Mouse (Mus musculus): ENCODE measurements at regions not wholly inside any gene's neighbourhood (a gene's known extent, or its start where the extent isn't known, plus 50 kb on each side); places are given as distances from the start of the nearest gene placed in this dataset.

GRCm38 (mm10) chr14:105572036-105572891 lies 313.9 kb downstream of the Ndfip2 start:
- DNase-seq (ENCODE audit: low spot score in 2 of 2) = no peak

GRCm38 (mm10) chr14:105570156-105570555 lies 311.8 kb downstream of the Ndfip2 start:
- no peak for DNase-seq (ENCODE audit: low spot score in 2 of 2)

- peak in 1 of 2 experiments; percentile 29 for DNase-seq (ENCODE audit: low spot score in 2 of 2)
Observed at GRCm38 (mm10) chr14:105565827-105566226, 307.5 kb downstream of the Ndfip2 start.

- no peak for DNase-seq (ENCODE audit: low spot score in 2 of 2)
Observed at GRCm38 (mm10) chr14:105562843-105563242, 304.5 kb downstream of the Ndfip2 start.

GRCm38 (mm10) chr14:105556813-105557212 lies 298.4 kb downstream of the Ndfip2 start:
- no peak for DNase-seq (ENCODE audit: low spot score in 2 of 2)

- no peak for DNase-seq (ENCODE audit: low spot score in 2 of 2)
Observed at GRCm38 (mm10) chr14:105544066-105544465, 285.7 kb downstream of the Ndfip2 start.

GRCm38 (mm10) chr14:105542486-105543145 lies 284.2 kb downstream of the Ndfip2 start:
- no peak for DNase-seq (ENCODE audit: low spot score in 2 of 2)

GRCm38 (mm10) chr14:105542090-105542485 lies 283.7 kb downstream of the Ndfip2 start:
- no peak for DNase-seq (ENCODE audit: low spot score in 2 of 2)

- DNase-seq (ENCODE audit: low spot score in 2 of 2) = no peak
Observed at GRCm38 (mm10) chr14:105532168-105532745, 273.9 kb downstream of the Ndfip2 start.

GRCm38 (mm10) chr14:105528107-105528506 lies 269.7 kb downstream of the Ndfip2 start:
- DNase-seq (ENCODE audit: low spot score in 2 of 2) = no peak

GRCm38 (mm10) chr14:105523849-105524248 lies 265.5 kb downstream of the Ndfip2 start:
- DNase-seq (ENCODE audit: low spot score in 2 of 2) = no peak

GRCm38 (mm10) chr14:105522279-105522678 lies 263.9 kb downstream of the Ndfip2 start:
- no peak for DNase-seq (ENCODE audit: low spot score in 2 of 2)

GRCm38 (mm10) chr14:105518706-105519105 lies 260.3 kb downstream of the Ndfip2 start:
- DNase-seq (ENCODE audit: low spot score in 2 of 2) = no peak

- DNase-seq (ENCODE audit: low spot score in 2 of 2) = no peak
Observed at GRCm38 (mm10) chr14:105514413-105514812, 256.0 kb downstream of the Ndfip2 start.

GRCm38 (mm10) chr14:105512914-105513677 lies 254.7 kb downstream of the Ndfip2 start:
- DNase-seq (ENCODE audit: low spot score in 2 of 2) = no peak

GRCm38 (mm10) chr14:105511826-105512225 lies 253.5 kb downstream of the Ndfip2 start:
- DNase-seq (ENCODE audit: low spot score in 2 of 2) = no peak

- DNase-seq (ENCODE audit: low spot score in 2 of 2) = no peak
Observed at GRCm38 (mm10) chr14:105511135-105511534, 252.8 kb downstream of the Ndfip2 start.

- no peak for DNase-seq (ENCODE audit: low spot score in 2 of 2)
Observed at GRCm38 (mm10) chr14:105505261-105505660, 246.9 kb downstream of the Ndfip2 start.

- DNase-seq (ENCODE audit: low spot score in 2 of 2) = no peak
Observed at GRCm38 (mm10) chr14:105504376-105504775, 246.0 kb downstream of the Ndfip2 start.

- no peak for DNase-seq (ENCODE audit: low spot score in 2 of 2)
Observed at GRCm38 (mm10) chr14:105503806-105504205, 245.4 kb downstream of the Ndfip2 start.

GRCm38 (mm10) chr14:105502633-105502975 lies 244.2 kb downstream of the Ndfip2 start:
- DNase-seq (ENCODE audit: low spot score in 2 of 2) = no peak
